Mouse (Mus musculus) cerebellum, adult 2 months (tissue): Measurements from ENCODE around the gene Mzt1.
"Not testable (repeated sequence)": the region's sequence is repeated elsewhere in the genome, so short reads cannot be mapped to it uniquely, and the experiment has no call there.

Source experiments
- CTCF ChIP-seq: fragments of 200-500 bp; IDR thresholded peaks from 2 replicates; pipeline ENCODE4 v1.5.1; 2011; ENCODE audit warnings: low read depth, mild to moderate bottlenecking, control low read depth, low read length, moderate library complexity, borderline replicate concordance; ENCODE audit not compliant: insufficient read depth
- POLR2A ChIP-seq: fragments of 200-500 bp; IDR thresholded peaks from 2 replicates; pipeline ENCODE4 v1.6.1; 2011; ENCODE audit warnings: low read length, control low read depth, borderline replicate concordance; ENCODE audit not compliant: insufficient read depth

- TF ChIP-seq CTCF, POLR2A: not testable (repeated sequence)
Observed at GRCm38 (mm10) chr14:99034851-99035250, 11.1 kb downstream of the Mzt1 start.
